Mouse (Mus musculus): Measurements from ENCODE around the gene Spata17. TPM values are rescaled to one million over a fixed set of nuclear protein-coding genes. Genes with fewer than 3 reads are reported as not detected.

The Spata17 gene
- polyA plus RNA-seq, 1 experiment = 0.74 TPM

DNA sequence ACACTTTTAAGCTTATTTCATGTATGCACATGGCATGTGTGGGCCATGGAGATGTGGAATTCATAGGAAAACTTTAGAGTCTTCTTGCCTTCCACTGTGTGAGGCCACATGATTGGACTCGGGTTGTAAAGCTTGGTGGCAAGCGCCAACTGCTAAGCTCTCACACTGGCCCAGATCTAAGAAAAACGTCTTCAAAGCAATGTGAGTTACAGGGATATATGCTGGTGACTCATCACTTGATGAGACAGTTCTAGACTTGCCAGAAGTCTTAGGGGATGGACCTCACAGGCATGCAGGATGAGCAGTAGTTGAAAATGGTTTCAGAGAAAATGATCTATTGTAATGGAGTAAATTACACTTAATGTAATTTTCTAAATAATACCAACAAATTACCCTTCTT is 114.6 kb downstream of the Spata17 start:
- Histone ChIP-seq H3K27me3 (ENCODE audit: control insufficient read depth, insufficient read depth, low read length) (no peaks in the 10 kb centered on the region), H3K27ac (ENCODE audit: insufficient read depth, low read length) (no peak overlapping the region), H3K4me1 (ENCODE audit: control insufficient read depth, insufficient read depth, low read length) (no peaks in the 10 kb centered on the region), H3K4me3 (replicated peaks; ENCODE audit: insufficient read depth, low read depth, low read length) (no peak overlapping the region)
- DNase-seq = no peak
- TF ChIP-seq CTCF (IDR thresholded peaks at IDR 0.05; ENCODE audit: borderline replicate concordance, insufficient read depth, low read depth, low read length) = no peak
- TF ChIP-seq POLR2A (IDR thresholded peaks at IDR 0.05; ENCODE audit: borderline replicate concordance, insufficient read depth, low read length) = no peak
- WGBS = 66% methylated on average over 3 of the region's 3 CpGs

DNA sequence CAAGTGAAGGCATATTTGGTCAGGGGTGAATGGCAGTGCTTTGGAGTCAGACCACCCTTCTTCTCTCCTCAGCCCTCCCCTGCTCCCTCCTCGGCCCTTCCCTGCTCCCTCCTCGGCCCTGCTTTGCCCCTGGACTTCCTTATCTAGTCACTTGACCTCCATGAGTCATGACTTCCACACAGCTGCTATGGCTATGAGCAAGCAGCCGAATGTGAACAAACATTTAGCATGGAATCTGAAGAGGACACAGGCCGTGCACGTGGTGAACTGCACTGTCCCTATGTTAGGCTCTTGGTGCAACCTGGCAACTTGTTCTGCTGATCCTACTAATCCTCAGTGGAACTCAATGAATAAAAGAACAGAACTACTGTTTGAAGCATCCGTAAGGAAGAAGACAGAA is 117.0 kb downstream of the Spata17 start:
- Histone ChIP-seq H3K4me1 (ENCODE audit: control insufficient read depth, insufficient read depth, low read length) (no peaks in the 10 kb centered on the region), H3K27me3 (ENCODE audit: control insufficient read depth, insufficient read depth, low read length) (no peaks in the 10 kb centered on the region), H3K4me3 (replicated peaks; ENCODE audit: insufficient read depth, low read depth, low read length) (no peak overlapping the region), H3K27ac (ENCODE audit: insufficient read depth, low read length) (no peak overlapping the region)
- 79% methylated on average over 6 of the region's 6 CpGs for WGBS
- no peak for DNase-seq
- TF ChIP-seq CTCF (IDR thresholded peaks at IDR 0.05; ENCODE audit: borderline replicate concordance, insufficient read depth, low read depth, low read length) = no peak
- TF ChIP-seq POLR2A (IDR thresholded peaks at IDR 0.05; ENCODE audit: borderline replicate concordance, insufficient read depth, low read length) = no peak

DNA sequence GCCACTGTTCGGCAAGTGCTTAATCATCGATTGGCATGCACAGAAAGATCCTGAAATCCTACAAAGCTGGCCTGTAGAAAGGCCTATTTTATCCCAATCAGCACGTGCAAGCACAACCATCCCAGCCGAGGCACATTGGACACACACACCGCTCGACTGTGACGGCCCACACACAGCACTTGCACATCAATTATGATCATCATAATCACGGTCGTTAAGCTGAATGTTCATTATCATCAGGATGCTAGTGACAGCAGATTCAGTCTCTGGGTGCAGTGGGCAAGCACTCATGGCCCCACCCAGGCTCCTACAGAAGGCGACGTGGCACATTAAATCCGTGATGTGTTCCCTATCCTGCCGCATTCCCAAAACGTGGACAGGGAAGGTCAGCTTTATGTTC is 122.7 kb downstream of the Spata17 start:
- WGBS = 57% methylated on average over 14 of the region's 14 CpGs
- Histone ChIP-seq H3K4me3 (replicated peaks; ENCODE audit: insufficient read depth, low read depth, low read length) (no peak overlapping the region), H3K27ac (ENCODE audit: insufficient read depth, low read length) (no peak overlapping the region), H3K4me1 (ENCODE audit: control insufficient read depth, insufficient read depth, low read length) (no peaks in the 10 kb centered on the region), H3K27me3 (ENCODE audit: control insufficient read depth, insufficient read depth, low read length) (no peaks in the 10 kb centered on the region)
- DNase-seq = no peak
- TF ChIP-seq POLR2A (IDR thresholded peaks at IDR 0.05; ENCODE audit: borderline replicate concordance, insufficient read depth, low read length) (no peak), CTCF (IDR thresholded peaks at IDR 0.05; ENCODE audit: borderline replicate concordance, insufficient read depth, low read depth, low read length) (no peak)

DNA sequence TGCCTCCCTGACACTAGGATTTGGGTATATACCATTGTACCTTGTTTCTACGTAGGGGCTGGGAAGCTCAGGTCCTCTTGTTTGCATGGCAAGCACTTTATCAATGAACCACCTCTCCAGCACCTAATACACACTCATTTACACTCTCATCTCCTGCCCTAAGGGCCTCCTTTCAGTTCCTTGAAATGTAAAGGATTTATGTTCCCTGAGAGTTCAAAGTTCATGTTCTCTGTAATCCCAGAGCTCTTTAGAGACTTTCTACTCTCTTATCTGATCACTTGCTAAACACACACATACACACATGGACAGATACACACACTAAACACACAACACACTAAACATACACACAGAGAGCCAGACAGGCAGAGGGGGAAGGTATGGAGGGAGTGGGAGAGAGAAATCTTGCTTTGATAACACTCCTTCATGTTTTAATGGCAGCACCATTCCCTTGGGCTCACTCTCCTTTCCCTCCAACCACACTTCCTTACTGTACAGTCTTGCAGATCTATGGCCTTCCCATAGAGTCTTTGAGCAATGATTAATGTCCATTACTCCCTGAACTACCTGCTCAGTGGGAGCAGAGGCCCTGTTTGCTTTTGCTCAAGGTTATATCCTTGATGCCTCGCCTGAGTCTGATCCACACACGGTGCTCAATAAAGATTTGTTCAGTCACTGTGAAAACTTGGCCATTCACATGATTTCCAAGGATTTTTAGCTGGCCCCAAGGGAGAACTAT is 126.4 kb downstream of the Spata17 start:
- Histone ChIP-seq H3K27ac (ENCODE audit: insufficient read depth, low read length) (no peak overlapping the region), H3K4me3 (replicated peaks; ENCODE audit: insufficient read depth, low read depth, low read length) (no peak overlapping the region), H3K27me3 (ENCODE audit: control insufficient read depth, insufficient read depth, low read length) (no peaks in the 10 kb centered on the region), H3K4me1 (ENCODE audit: control insufficient read depth, insufficient read depth, low read length) (no peaks in the 10 kb centered on the region)
- WGBS = 66% methylated on average over 3 of the region's 3 CpGs
- no peak for DNase-seq
- TF ChIP-seq CTCF (IDR thresholded peaks at IDR 0.05; ENCODE audit: borderline replicate concordance, insufficient read depth, low read depth, low read length) = no peak
- TF ChIP-seq POLR2A (IDR thresholded peaks at IDR 0.05; ENCODE audit: borderline replicate concordance, insufficient read depth, low read length) = no peak

DNA sequence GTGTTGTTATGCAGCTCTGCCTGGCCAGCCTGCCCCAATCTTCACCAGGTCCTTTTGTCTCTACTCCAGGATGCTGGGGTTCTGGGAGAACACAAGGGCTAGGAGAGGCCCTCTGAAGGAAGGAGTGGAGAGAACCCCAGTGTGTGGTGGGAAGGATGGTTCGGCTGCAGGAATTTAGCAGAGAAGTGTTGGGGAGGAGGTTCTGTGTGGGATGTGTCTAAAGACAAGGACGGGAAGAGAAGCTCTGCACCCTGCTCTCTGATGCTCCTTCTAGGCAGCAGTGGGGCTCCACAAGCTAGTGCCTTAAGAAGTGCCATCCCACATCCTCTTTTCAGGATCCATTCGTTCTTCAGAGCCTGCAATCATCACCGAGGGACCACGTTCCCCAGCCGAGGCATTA is 129.2 kb downstream of the Spata17 start:
- TF ChIP-seq CTCF (IDR thresholded peaks at IDR 0.05; ENCODE audit: borderline replicate concordance, insufficient read depth, low read depth, low read length) = no peak
- TF ChIP-seq POLR2A (IDR thresholded peaks at IDR 0.05; ENCODE audit: borderline replicate concordance, insufficient read depth, low read length) = no peak
- no peak overlapping the region for H3K4me3 ChIP-seq (replicated peaks; ENCODE audit: insufficient read depth, low read depth, low read length)
- no peak for DNase-seq
- H3K27ac ChIP-seq (ENCODE audit: insufficient read depth, low read length) = no peak overlapping the region
- H3K4me1 ChIP-seq (ENCODE audit: control insufficient read depth, insufficient read depth, low read length) = no peaks in the 10 kb centered on the region
- WGBS = 69% methylated on average over 6 of the region's 6 CpGs
- H3K27me3 ChIP-seq (ENCODE audit: control insufficient read depth, insufficient read depth, low read length) = no peaks in the 10 kb centered on the region

DNA sequence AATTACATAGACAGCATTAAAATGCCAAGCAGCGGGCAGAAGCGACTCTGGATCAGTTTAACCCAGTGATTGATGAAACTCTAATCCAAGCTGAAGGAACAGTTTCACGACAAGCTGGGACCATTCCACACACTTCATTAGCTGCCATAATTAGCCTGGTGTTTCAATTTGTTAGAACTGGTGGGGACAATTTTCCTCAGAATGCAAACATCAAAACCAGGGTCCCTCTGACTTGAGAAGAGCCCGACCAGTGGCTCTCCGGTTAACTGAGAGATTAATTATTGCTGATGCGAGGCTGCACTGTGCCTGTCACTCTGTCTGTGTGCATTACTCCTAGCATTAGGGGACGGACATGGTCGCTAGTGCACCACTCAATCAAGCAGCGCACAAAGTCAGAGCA is 137.9 kb downstream of the Spata17 start:
- no peak overlapping the region for H3K4me3 ChIP-seq (replicated peaks; ENCODE audit: insufficient read depth, low read depth, low read length)
- TF ChIP-seq CTCF (IDR thresholded peaks at IDR 0.05; ENCODE audit: borderline replicate concordance, insufficient read depth, low read depth, low read length) (no peak), POLR2A (IDR thresholded peaks at IDR 0.05; ENCODE audit: borderline replicate concordance, insufficient read depth, low read length) (no peak)
- no peaks in the 10 kb centered on the region for H3K4me1 ChIP-seq (ENCODE audit: control insufficient read depth, insufficient read depth, low read length)
- no peaks in the 10 kb centered on the region for H3K27me3 ChIP-seq (ENCODE audit: control insufficient read depth, insufficient read depth, low read length)
- 45% methylated on average over 9 of the region's 9 CpGs for WGBS
- DNase-seq = no peak
- H3K27ac ChIP-seq (ENCODE audit: insufficient read depth, low read length) = no peak overlapping the region

DNA sequence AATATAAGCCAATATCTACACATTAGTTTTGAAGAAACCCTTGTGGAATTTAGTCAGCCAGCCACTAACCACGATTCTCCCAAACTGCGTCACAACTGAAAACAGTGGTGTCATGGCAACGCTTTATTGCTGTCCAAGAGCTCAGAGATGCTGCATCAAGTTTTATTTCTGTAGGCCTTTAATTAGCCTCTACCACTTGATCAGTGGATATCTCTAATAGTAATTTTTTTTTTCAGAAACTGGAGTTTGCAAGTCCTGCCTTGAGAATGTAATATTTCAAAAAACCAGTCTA is 138.3 kb downstream of the Spata17 start:
- Histone ChIP-seq H3K27me3 (ENCODE audit: control insufficient read depth, insufficient read depth, low read length) (no peaks in the 10 kb centered on the region), H3K27ac (ENCODE audit: insufficient read depth, low read length) (no peak overlapping the region), H3K4me1 (ENCODE audit: control insufficient read depth, insufficient read depth, low read length) (no peaks in the 10 kb centered on the region), H3K4me3 (replicated peaks; ENCODE audit: insufficient read depth, low read depth, low read length) (no peak overlapping the region)
- TF ChIP-seq CTCF (IDR thresholded peaks at IDR 0.05; ENCODE audit: borderline replicate concordance, insufficient read depth, low read depth, low read length) = no peak
- no peak for TF ChIP-seq POLR2A (IDR thresholded peaks at IDR 0.05; ENCODE audit: borderline replicate concordance, insufficient read depth, low read length)
- WGBS = 49% methylated on average over 3 of the region's 3 CpGs
- DNase-seq = no peak

DNA sequence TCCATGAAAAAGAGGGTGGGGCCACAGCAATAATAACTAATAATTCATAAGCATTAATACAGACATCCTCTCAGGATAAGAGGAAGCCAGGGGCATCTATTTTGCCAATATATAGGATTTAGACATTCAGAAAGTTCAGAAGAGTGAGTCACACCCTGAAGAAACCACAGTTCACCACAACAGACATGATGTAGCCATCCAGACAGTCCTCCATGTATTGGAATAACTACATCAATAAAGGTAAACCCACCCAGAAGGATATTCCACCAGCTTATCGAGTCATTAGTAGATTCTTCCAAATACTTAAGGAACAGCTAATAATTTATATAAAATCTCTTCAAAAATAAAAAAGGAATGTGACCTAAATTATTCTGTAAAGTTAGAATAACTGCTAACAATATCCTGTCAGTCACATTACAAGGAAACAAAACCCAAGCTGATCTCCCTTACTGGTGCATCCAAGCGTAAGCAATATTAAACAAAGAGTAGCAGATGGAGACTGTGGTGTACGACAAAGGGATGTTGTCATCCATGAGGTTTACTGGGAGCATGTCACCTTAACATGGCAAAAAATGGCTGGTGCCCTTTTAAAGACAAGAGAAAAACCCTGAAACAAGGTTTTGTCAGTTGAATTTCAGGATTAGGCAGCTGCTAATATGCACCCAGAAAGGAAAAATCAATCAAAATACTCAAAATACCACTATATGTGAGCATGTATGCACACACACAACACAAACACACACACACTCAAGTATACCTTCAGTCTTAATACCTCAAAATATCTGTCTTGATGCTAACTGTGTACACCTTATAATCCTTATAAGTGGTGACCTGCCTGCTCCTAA is 138.8 kb downstream of the Spata17 start:
- no peaks in the 10 kb centered on the region for H3K4me1 ChIP-seq (ENCODE audit: control insufficient read depth, insufficient read depth, low read length)
- no peak for TF ChIP-seq POLR2A (IDR thresholded peaks at IDR 0.05; ENCODE audit: borderline replicate concordance, insufficient read depth, low read length)
- no peak for TF ChIP-seq CTCF (IDR thresholded peaks at IDR 0.05; ENCODE audit: borderline replicate concordance, insufficient read depth, low read depth, low read length)
- no peak overlapping the region for H3K27ac ChIP-seq (ENCODE audit: insufficient read depth, low read length)
- no peak overlapping the region for H3K4me3 ChIP-seq (replicated peaks; ENCODE audit: insufficient read depth, low read depth, low read length)
- no peaks in the 10 kb centered on the region for H3K27me3 ChIP-seq (ENCODE audit: control insufficient read depth, insufficient read depth, low read length)
- no peak for DNase-seq
- WGBS = 45% methylated on average over 3 of the region's 3 CpGs

Measured in cerebellum, adult 2 months (tissue).